Mouse (Mus musculus): Measurements from ENCODE around the gene Tmem184c. TPM values are rescaled to one million over a fixed set of nuclear protein-coding genes. Genes with fewer than 3 reads are reported as not detected.

Gene Tmem184c
- 61.5 and 65.4 TPM in 2 replicates for polyA plus RNA-seq (2014; fragmentation: Nextera tagmentation; extraction: Ambion mirVana)

GRCm38 (mm10) chr8:77610374-77610969, at the start of gene Tmem184c:
Gene Tmem184c, minus strand, starts transcription at chr8:77610698.
- Histone ChIP-seq H3K9ac (replicated peaks; ENCODE audit: low read length) (peak within 1 kb of the TSS; percentile 73), H3K4me3 (ENCODE audit: low read depth, low read length) (peak within 1 kb of the TSS; percentile 82), H3K9me3 (replicated peaks; ENCODE audit: control insufficient read depth, low read length) (no peaks in the 10 kb centered on the region), H3K36me3 (replicated peaks; ENCODE audit: control insufficient read depth, insufficient read depth, low read depth, low read length) (no peaks in the 10 kb centered on the region), H3K4me1 (ENCODE audit: control insufficient read depth, insufficient read depth, low read length) (no peaks in the 10 kb centered on the region), H3K27me3 (ENCODE audit: control insufficient read depth, insufficient read depth, low read length) (no peaks in the 10 kb centered on the region), H3K27ac (replicated peaks; ENCODE audit: low read depth, low read length) (no peak within 1 kb of the TSS; the same call in 1 of the 2 replicates), H3K4me2 (ENCODE audit: low read depth, low read length) (peak within 1 kb of the TSS; percentile 73)
- under 1% methylated on average over 36 of the region's 36 CpGs for WGBS
- DNase-seq (ENCODE audit: low spot score) (peak; percentile 98), ATAC-seq (replicated peaks; ENCODE audit: insufficient number of reproducible peaks, low FRiP score, low TSS enrichment, low read depth) (peak; percentile 98)

- H3K27ac ChIP-seq (replicated peaks; ENCODE audit: low read depth, low read length): no peak overlapping the region
Observed at GRCm38 (mm10) chr8:77659534-77660080, 49.1 kb upstream of the Tmem184c start.

DNA sequence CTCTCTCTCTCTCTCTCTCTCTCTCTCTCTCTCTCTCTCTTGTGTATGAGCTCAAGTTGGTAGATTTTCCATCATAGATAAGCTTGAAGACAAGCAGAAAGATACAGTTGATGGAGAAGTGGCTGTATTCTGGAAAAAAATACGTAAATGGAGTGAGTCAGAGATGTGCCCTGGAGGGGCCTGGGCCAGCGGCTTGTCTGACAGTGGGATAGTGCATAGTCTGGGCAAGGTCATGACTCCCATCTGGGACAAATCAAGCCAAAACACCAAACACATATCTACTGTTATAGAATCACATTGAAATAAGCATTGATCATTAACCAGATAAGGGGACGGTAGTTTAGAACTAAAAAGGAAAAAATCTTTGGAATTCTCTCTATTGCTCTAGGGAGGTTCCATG, 47.9 kb upstream of the Tmem184c start:
- ATAC-seq (replicated peaks; ENCODE audit: insufficient number of reproducible peaks, low FRiP score, low TSS enrichment, low read depth) (no peak), DNase-seq (ENCODE audit: low spot score) (peak; percentile 43)
- H3K27ac ChIP-seq (replicated peaks; ENCODE audit: low read depth, low read length): 0 out of 2 replicates have a peak overlapping the region, but pooled peaks have one; percentile 8
- no peak overlapping the region for H3K4me3 ChIP-seq (ENCODE audit: low read depth, low read length)
- no peaks in the 10 kb centered on the region for H3K4me1 ChIP-seq (ENCODE audit: control insufficient read depth, insufficient read depth, low read length)
- H3K27me3 ChIP-seq (ENCODE audit: control insufficient read depth, insufficient read depth, low read length): no peaks in the 10 kb centered on the region
- no peaks in the 10 kb centered on the region for H3K36me3 ChIP-seq (replicated peaks; ENCODE audit: control insufficient read depth, insufficient read depth, low read depth, low read length)
- H3K9ac ChIP-seq (replicated peaks; ENCODE audit: low read length): no peak overlapping the region
- WGBS: 38% methylated on average over 3 of the region's 3 CpGs
- H3K9me3 ChIP-seq (replicated peaks; ENCODE audit: control insufficient read depth, low read length): no peaks in the 10 kb centered on the region
- H3K4me2 ChIP-seq (ENCODE audit: low read depth, low read length): no peak overlapping the region

More at GRCm38 (mm10) chr8:77659534-77660080, 49.1 kb upstream of the Tmem184c start:
- Histone ChIP-seq H3K36me3 (replicated peaks; ENCODE audit: control insufficient read depth, insufficient read depth, low read depth, low read length) (no peaks in the 10 kb centered on the region; the same call in 1 of the 2 replicates), H3K4me3 (ENCODE audit: low read depth, low read length) (no peak overlapping the region), H3K9me3 (replicated peaks; ENCODE audit: control insufficient read depth, low read length) (no peaks in the 10 kb centered on the region), H3K4me2 (ENCODE audit: low read depth, low read length) (no peak overlapping the region), H3K4me1 (ENCODE audit: control insufficient read depth, insufficient read depth, low read length) (no peaks in the 10 kb centered on the region), H3K9ac (replicated peaks; ENCODE audit: low read length) (no peak overlapping the region), H3K27me3 (ENCODE audit: control insufficient read depth, insufficient read depth, low read length) (no peaks in the 10 kb centered on the region)
- no peak for DNase-seq (ENCODE audit: low spot score)
- no peak for ATAC-seq (replicated peaks; ENCODE audit: insufficient number of reproducible peaks, low FRiP score, low TSS enrichment, low read depth)
- 73% methylated on average over 4 of the region's 4 CpGs for WGBS

DNA sequence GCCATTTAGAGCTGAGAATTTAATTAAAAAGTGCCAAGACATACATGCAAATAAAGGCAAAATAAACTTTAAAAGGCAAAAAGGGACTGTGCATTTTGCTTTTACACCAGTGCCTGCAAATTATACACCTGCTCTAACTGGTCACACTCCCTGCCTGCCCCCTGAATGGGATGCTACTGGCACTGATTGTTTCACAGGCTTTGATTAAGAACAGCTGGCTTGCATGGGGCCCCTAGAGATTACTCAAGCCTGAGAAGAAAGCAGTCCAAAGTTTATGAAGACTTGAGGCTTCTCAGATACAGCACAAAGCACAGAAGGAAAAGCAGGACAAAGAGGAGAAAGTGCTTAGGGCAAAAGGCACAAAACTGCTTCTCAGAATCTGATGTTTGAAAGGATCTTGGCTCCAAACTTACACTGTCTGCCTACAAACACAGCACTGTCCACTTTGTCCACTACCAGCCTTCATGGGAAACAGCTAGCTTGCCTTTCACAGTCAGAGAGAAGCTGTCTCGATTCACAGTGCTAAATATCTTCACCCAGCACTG, 40.2 kb upstream of the Tmem184c start:
- Histone ChIP-seq H3K27ac (replicated peaks; ENCODE audit: low read depth, low read length) (no peak overlapping the region), H3K4me3 (ENCODE audit: low read depth, low read length) (no peak overlapping the region), H3K4me2 (ENCODE audit: low read depth, low read length) (no peak overlapping the region), H3K9me3 (replicated peaks; ENCODE audit: control insufficient read depth, low read length) (no peaks in the 10 kb centered on the region), H3K4me1 (ENCODE audit: control insufficient read depth, insufficient read depth, low read length) (no peaks in the 10 kb centered on the region), H3K36me3 (replicated peaks; ENCODE audit: control insufficient read depth, insufficient read depth, low read depth, low read length) (no peaks in the 10 kb centered on the region), H3K27me3 (ENCODE audit: control insufficient read depth, insufficient read depth, low read length) (no peaks in the 10 kb centered on the region), H3K9ac (replicated peaks; ENCODE audit: low read length) (0 out of 2 replicates have a peak overlapping the region, but pooled peaks have one; percentile 22)
- WGBS: 43% methylated on average over 1 of the region's 1 CpGs
- DNase-seq (ENCODE audit: low spot score) (peak; percentile 42), ATAC-seq (replicated peaks; ENCODE audit: insufficient number of reproducible peaks, low FRiP score, low TSS enrichment, low read depth) (no peak)

DNA sequence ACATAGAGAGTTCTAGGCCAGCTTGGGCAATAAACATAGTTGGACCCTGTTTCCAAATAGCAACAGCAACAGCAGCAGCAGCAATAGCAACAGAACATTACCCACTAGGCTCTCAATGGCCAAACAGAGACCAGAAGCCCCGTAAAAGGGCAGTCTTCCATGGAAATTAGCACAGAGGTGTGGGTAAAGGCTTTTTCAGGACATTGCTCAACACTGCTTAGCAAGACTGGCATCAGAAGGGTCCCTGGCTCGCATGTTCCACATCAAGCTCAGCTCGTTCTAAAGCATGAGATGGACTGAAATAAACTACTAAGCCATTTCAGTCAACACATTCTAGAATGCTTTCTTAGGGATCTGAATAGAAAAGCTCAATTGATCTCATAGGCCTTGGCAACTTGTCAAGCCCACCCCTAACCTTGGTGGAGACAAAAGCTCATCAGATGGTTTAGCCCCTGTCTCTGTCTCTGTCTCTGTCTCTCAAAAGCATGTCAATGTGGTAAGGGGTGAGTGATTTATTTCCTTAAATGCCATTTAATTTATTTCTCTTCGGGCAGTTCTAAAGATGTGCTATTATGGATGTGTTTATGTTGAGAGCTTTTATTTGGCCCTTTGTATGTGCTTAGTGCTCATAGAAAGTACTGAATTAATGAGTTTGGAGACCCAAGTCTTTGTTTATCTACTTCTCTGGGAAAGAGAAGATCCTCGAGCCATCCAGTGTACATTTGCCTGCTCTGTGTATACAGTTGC, 29.8 kb upstream of the Tmem184c start:
- Histone ChIP-seq H3K9ac (replicated peaks; ENCODE audit: low read length) (no peak overlapping the region), H3K4me1 (ENCODE audit: control insufficient read depth, insufficient read depth, low read length) (no peaks in the 10 kb centered on the region), H3K4me2 (ENCODE audit: low read depth, low read length) (no peak overlapping the region), H3K4me3 (ENCODE audit: low read depth, low read length) (no peak overlapping the region), H3K27ac (replicated peaks; ENCODE audit: low read depth, low read length) (no peak overlapping the region), H3K9me3 (replicated peaks; ENCODE audit: control insufficient read depth, low read length) (no peaks in the 10 kb centered on the region), H3K36me3 (replicated peaks; ENCODE audit: control insufficient read depth, insufficient read depth, low read depth, low read length) (no peaks in the 10 kb centered on the region), H3K27me3 (ENCODE audit: control insufficient read depth, insufficient read depth, low read length) (no peaks in the 10 kb centered on the region)
- WGBS: 79% methylated on average over 5 of the region's 5 CpGs
- ATAC-seq (replicated peaks; ENCODE audit: insufficient number of reproducible peaks, low FRiP score, low TSS enrichment, low read depth) (no peak), DNase-seq (ENCODE audit: low spot score) (no peak)

DNA sequence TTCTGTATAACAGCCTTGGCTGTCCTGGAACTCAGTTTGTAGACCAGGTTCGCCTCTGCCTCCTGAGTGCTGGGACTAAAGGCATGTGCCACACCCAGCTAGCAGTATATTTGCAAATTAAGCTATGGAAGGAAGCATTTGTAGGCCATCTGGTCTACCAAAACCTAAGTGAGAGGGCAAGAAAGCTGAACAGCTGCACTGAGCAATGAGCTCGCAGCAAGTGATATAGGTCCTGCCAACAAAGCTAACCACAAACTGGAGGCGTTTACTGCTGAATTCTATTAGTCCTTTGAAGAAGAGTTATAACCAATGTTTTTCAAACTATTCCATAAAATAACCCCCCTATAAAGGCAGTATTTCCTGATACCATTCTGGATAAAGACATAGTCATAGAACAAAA, 27.1 kb upstream of the Tmem184c start:
- 92% methylated on average over 3 of the region's 3 CpGs for WGBS
- Histone ChIP-seq H3K4me2 (ENCODE audit: low read depth, low read length) (no peak overlapping the region), H3K4me3 (ENCODE audit: low read depth, low read length) (no peak overlapping the region), H3K36me3 (replicated peaks; ENCODE audit: control insufficient read depth, insufficient read depth, low read depth, low read length) (no peaks in the 10 kb centered on the region), H3K9ac (replicated peaks; ENCODE audit: low read length) (no peak overlapping the region), H3K9me3 (replicated peaks; ENCODE audit: control insufficient read depth, low read length) (no peaks in the 10 kb centered on the region), H3K4me1 (ENCODE audit: control insufficient read depth, insufficient read depth, low read length) (no peaks in the 10 kb centered on the region), H3K27me3 (ENCODE audit: control insufficient read depth, insufficient read depth, low read length) (no peaks in the 10 kb centered on the region), H3K27ac (replicated peaks; ENCODE audit: low read depth, low read length) (no peak overlapping the region)
- DNase-seq (ENCODE audit: low spot score) (no peak), ATAC-seq (replicated peaks; ENCODE audit: insufficient number of reproducible peaks, low FRiP score, low TSS enrichment, low read depth) (no peak)

DNA sequence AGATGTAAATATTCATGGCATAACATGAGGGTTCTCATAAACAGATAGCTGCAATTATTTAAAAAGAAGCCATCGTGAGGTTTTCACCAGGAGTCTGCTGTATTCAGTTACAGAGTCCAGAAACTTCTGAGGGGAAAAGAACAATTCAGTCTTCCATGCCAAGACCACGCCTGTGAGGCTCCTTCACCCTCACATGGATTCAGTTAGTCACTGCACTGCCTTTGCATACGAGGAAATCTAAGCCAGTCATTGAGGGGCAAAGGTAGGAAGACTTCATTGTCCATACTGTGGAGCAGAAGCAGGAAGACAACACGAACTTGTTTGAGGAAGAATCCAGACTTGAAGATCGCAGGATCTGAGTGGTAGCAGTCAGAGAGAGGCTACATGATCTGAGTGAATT, 23.5 kb upstream of the Tmem184c start:
- Histone ChIP-seq H3K27me3 (ENCODE audit: control insufficient read depth, insufficient read depth, low read length) (no peaks in the 10 kb centered on the region), H3K36me3 (replicated peaks; ENCODE audit: control insufficient read depth, insufficient read depth, low read depth, low read length) (no peaks in the 10 kb centered on the region), H3K4me3 (ENCODE audit: low read depth, low read length) (no peak overlapping the region), H3K4me1 (ENCODE audit: control insufficient read depth, insufficient read depth, low read length) (no peaks in the 10 kb centered on the region), H3K4me2 (ENCODE audit: low read depth, low read length) (no peak overlapping the region), H3K9ac (replicated peaks; ENCODE audit: low read length) (no peak overlapping the region), H3K9me3 (replicated peaks; ENCODE audit: control insufficient read depth, low read length) (no peaks in the 10 kb centered on the region), H3K27ac (replicated peaks; ENCODE audit: low read depth, low read length) (no peak overlapping the region)
- ATAC-seq (replicated peaks; ENCODE audit: insufficient number of reproducible peaks, low FRiP score, low TSS enrichment, low read depth) (no peak), DNase-seq (ENCODE audit: low spot score) (no peak)
- 49% methylated on average over 5 of the region's 5 CpGs for WGBS

DNA sequence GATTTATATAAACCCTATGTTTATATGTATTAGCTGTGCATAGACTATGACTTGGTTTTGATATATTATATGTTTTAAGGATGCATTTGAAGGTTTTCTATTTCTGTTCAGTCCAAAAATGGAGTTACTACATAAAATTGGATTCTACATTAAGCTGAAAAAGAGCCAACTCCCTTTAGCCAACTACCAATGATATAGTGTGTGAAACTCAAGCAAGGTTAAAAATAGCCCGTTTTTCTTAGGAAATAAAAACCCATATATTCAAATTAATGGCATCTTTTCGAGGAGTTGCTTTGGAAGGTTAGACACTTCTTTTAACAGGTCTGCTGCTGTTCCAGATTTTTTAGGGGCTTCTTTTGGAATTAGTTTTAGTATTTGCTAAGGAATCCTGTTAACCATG, 22.7 kb upstream of the Tmem184c start:
- DNase-seq (ENCODE audit: low spot score): no peak
- no peaks in the 10 kb centered on the region for H3K36me3 ChIP-seq (replicated peaks; ENCODE audit: control insufficient read depth, insufficient read depth, low read depth, low read length)
- no peaks in the 10 kb centered on the region for H3K27me3 ChIP-seq (ENCODE audit: control insufficient read depth, insufficient read depth, low read length)
- H3K4me1 ChIP-seq (ENCODE audit: control insufficient read depth, insufficient read depth, low read length): no peaks in the 10 kb centered on the region
- no peak overlapping the region for H3K9ac ChIP-seq (replicated peaks; ENCODE audit: low read length)
- H3K9me3 ChIP-seq (replicated peaks; ENCODE audit: control insufficient read depth, low read length): no peaks in the 10 kb centered on the region
- H3K4me3 ChIP-seq (ENCODE audit: low read depth, low read length): no peak overlapping the region
- no peak for ATAC-seq (replicated peaks; ENCODE audit: insufficient number of reproducible peaks, low FRiP score, low TSS enrichment, low read depth)
- no peak overlapping the region for H3K27ac ChIP-seq (replicated peaks; ENCODE audit: low read depth, low read length)
- 95% methylated on average over 2 of the region's 2 CpGs for WGBS
- no peak overlapping the region for H3K4me2 ChIP-seq (ENCODE audit: low read depth, low read length)

Data from embryonic facial prominence, embryonic 11.5 days (tissue).